Comparison of ENCODE assay signal across 24 mouse cellular contexts in the genomic region with DNA sequence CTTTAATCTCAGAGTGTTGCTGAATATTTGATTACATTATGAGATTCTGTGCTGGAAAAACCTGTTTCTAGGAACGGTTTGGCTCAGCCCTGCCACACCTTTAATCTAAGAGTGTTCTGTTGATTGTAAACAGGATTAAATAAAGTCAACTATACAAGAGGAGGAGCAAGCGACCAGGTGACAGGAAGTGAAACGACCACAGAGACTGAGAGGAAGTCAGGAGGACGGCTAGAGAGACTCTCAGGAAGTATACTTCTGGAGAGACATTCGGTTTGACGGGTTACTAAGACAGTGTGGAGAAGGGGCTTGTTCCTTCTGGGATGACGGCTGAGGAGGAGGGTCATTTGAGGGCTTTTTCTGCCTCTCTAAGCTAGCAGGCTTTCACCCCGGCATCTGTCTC. TPM values are rescaled to one million over a fixed set of nuclear protein-coding genes. Genes with fewer than 3 reads are reported as not detected.
DNase-seq lines count a peak whose midpoint lies in the region; ATAC-seq lines count a peak whose summit lies in the region.
"Had no signal": no experiment of that assay in that cellular context is flagged by ENCODE, and none has a peak within 500 bp of the region (broad histone marks: within the 10 kb centered on the region; RNA-seq: fewer than 3 reads in every experiment).

No protein-coding gene starts in this region.

- no peak overlapping the region for H3K4me3 ChIP-seq in hindbrain, embryonic 11.5 days (ENCODE audit: low read depth, low read length)
- H3K4me3 ChIP-seq: embryonic facial prominence, embryonic 13.5 days; forebrain, embryonic 12.5 days; heart, adult 2 months; heart, embryonic 12.5 days; hindbrain, embryonic 10.5 days; hindbrain, embryonic 15.5 days had no signal

- peak; percentile 85 for ATAC-seq in activated CD4-positive, CD25-positive, alpha-beta regulatory T cell, adult 4 months
- 0 out of 2 replicates have a peak, but pooled peaks have one; percentile 35 for ATAC-seq in megakaryocyte, adult 5-6 weeks (ENCODE audit: poor library complexity, severe bottlenecking)
- ATAC-seq in hindbrain, embryonic 11.5 days (ENCODE audit: low FRiP score) = no peak
- ATAC-seq: forebrain, embryonic 16.5 days had no signal

- H3K27ac ChIP-seq in hindbrain, embryonic 11.5 days (ENCODE audit: low read depth, low read length) = no peak overlapping the region
- H3K27ac ChIP-seq: embryonic facial prominence, embryonic 13.5 days; forebrain, embryonic 12.5 days; heart, adult 2 months; hindbrain, embryonic 10.5 days; hindbrain, embryonic 15.5 days had no signal

- DNase-seq in 416B (ENCODE audit: low read depth) = peak; percentile 31
- DNase-seq in CD4-positive helper T cell, adult 2 months (ENCODE audit: low read depth, low spot score) = peak; percentile 25
- DNase-seq in retina, embryonic 14.5 days (ENCODE audit: low spot score) = no peak
- no peak for DNase-seq in hindbrain, embryonic 11.5 days (ENCODE audit: low spot score)
- DNase-seq: adrenal gland, postnatal 14 days; B cell, adult 2 months; cerebellum, adult 18-20 months; cerebellum, adult 9-11 months; cerebellum, postnatal 36 days; gastrocnemius, postnatal 14 days; heart, adult 2 months had no signal

- no peak overlapping the region for H3K9ac ChIP-seq in hindbrain, embryonic 11.5 days (ENCODE audit: low read depth, low read length)
- H3K9ac ChIP-seq: embryonic facial prominence, embryonic 13.5 days; forebrain, embryonic 12.5 days; heart, embryonic 12.5 days; hindbrain, embryonic 15.5 days had no signal

- H3K4me2 ChIP-seq in hindbrain, embryonic 11.5 days (replicated peaks; ENCODE audit: low read depth, low read length) = no peak overlapping the region
- H3K4me2 ChIP-seq: embryonic facial prominence, embryonic 13.5 days; forebrain, embryonic 12.5 days; heart, embryonic 12.5 days; hindbrain, embryonic 15.5 days had no signal

- H3K9me3 ChIP-seq in hindbrain, embryonic 11.5 days (ENCODE audit: control insufficient read depth, low read length) = no peaks in the 10 kb centered on the region
- H3K9me3 ChIP-seq: embryonic facial prominence, embryonic 13.5 days; forebrain, embryonic 12.5 days; G1E; heart, embryonic 12.5 days; hindbrain, embryonic 10.5 days; hindbrain, embryonic 15.5 days had no signal

- peaks cover 9% of the 10 kb centered on the region; the same call in 1 of the 2 replicates for H3K36me3 ChIP-seq in hindbrain, embryonic 11.5 days (ENCODE audit: control insufficient read depth, insufficient read depth, low read length)

- WGBS in hindbrain, embryonic 11.5 days = 90% methylated on average over 8 of the region's 8 CpGs

- no peaks in the 10 kb centered on the region for H3K4me1 ChIP-seq in hindbrain, embryonic 11.5 days (replicated peaks; ENCODE audit: control insufficient read depth, insufficient read depth, low read length)
- H3K4me1 ChIP-seq: embryonic facial prominence, embryonic 13.5 days; forebrain, embryonic 12.5 days; heart, embryonic 12.5 days; hindbrain, embryonic 10.5 days; hindbrain, embryonic 15.5 days had no signal

- H3K27me3 ChIP-seq in hindbrain, embryonic 11.5 days (ENCODE audit: control insufficient read depth, insufficient read depth, low read length) = no peaks in the 10 kb centered on the region
- H3K27me3 ChIP-seq: embryonic facial prominence, embryonic 13.5 days; forebrain, embryonic 12.5 days; heart, embryonic 12.5 days; hindbrain, embryonic 15.5 days had no signal

RNA-seq across cellular contexts. Expression of a gene that starts 12.3 kb away (rescaled TPM):
- 100 to 1,000 TPM; 160 to 212 TPM for polyA plus RNA-seq in activated CD4-positive, CD25-positive, alpha-beta regulatory T cell, adult 4 months (2017; shearing (Covaris generic))
- total RNA-seq in megakaryocyte, adult 5-6 weeks (2015) = 72.1 and 74.0 TPM in 2 replicates
- 115 and 137 TPM in 2 replicates for total RNA-seq in megakaryocyte, adult 5-6 weeks (2017)
- 183 and 200 TPM in 2 replicates for polyA plus RNA-seq in hindbrain, embryonic 11.5 days (2014; fragmentation: Nextera tagmentation; extraction: Ambion mirVana)

RNA-seq across cellular contexts. Expression of a gene that starts 16.3 kb away (rescaled TPM):
- polyA plus RNA-seq in activated CD4-positive, CD25-positive, alpha-beta regulatory T cell, adult 4 months (2017; shearing (Covaris generic)) = not detected
- not detected in 2 replicates for total RNA-seq in megakaryocyte, adult 5-6 weeks (2015)
- total RNA-seq in megakaryocyte, adult 5-6 weeks (2017) = not detected in 2 replicates
- polyA plus RNA-seq in hindbrain, embryonic 11.5 days (2014; fragmentation: Nextera tagmentation; extraction: Ambion mirVana) = 0.09 and 0.13 TPM in 2 replicates
- total RNA-seq: adrenal gland, adult 18-20 months; adrenal gland, postnatal 14 days; gastrocnemius, adult 18-20 months; gastrocnemius, postnatal 14 days; heart, adult 2 months; heart, postnatal 25 days had no signal
- polyA plus RNA-seq: embryonic facial prominence, embryonic 13.5 days; G1E; heart, embryonic 12.5 days; heart, embryonic 16.5 days; hindbrain, embryonic 15.5 days had no signal

Comparison
In these comparisons a context has a peak if more than half of its experiments do, and no peak if none do; other contexts are left out.
1. DNase-seq: peak in 416B (single experiment) and CD4-positive helper T cell, adult 2 months (single experiment); none in retina, embryonic 14.5 days (single experiment) and hindbrain, embryonic 11.5 days (single experiment).